Mouse (Mus musculus): Measurements from ENCODE around the gene Col4a3bp.

Col4a3bp gene

GRCm38 (mm10) chr13:96542901-96543891 lies 778 bp downstream of the Col4a3bp start:
- DNase-seq: no peak

GRCm38 (mm10) chr13:96544506-96544905 lies 2.1 kb downstream of the Col4a3bp start:
- no peak for DNase-seq

GRCm38 (mm10) chr13:96547250-96547649 lies 4.8 kb downstream of the Col4a3bp start:
- DNase-seq: no peak

GRCm38 (mm10) chr13:96547941-96548340 lies 5.5 kb downstream of the Col4a3bp start:
- no peak for DNase-seq

- DNase-seq: no peak
Observed at GRCm38 (mm10) chr13:96555099-96555498, 12.7 kb downstream of the Col4a3bp start.

GRCm38 (mm10) chr13:96567977-96568376 lies 25.6 kb downstream of the Col4a3bp start:
- DNase-seq: no peak

- no peak for DNase-seq
Observed at GRCm38 (mm10) chr13:96570313-96571015, 28.0 kb downstream of the Col4a3bp start.

GRCm38 (mm10) chr13:96571016-96571361 lies 28.6 kb downstream of the Col4a3bp start:
- DNase-seq: no peak

GRCm38 (mm10) chr13:96574170-96574569 lies 31.8 kb downstream of the Col4a3bp start:
- DNase-seq: no peak

GRCm38 (mm10) chr13:96579104-96579503 lies 36.7 kb downstream of the Col4a3bp start:
- no peak for DNase-seq

- no peak for DNase-seq
Observed at GRCm38 (mm10) chr13:96579979-96580378, 37.6 kb downstream of the Col4a3bp start.

- DNase-seq: no peak
Observed at GRCm38 (mm10) chr13:96584201-96584600, 41.8 kb downstream of the Col4a3bp start.

GRCm38 (mm10) chr13:96586540-96586939 lies 44.1 kb downstream of the Col4a3bp start:
- DNase-seq: no peak

- no peak for DNase-seq
Observed at GRCm38 (mm10) chr13:96588642-96589041, 46.2 kb downstream of the Col4a3bp start.

GRCm38 (mm10) chr13:96593621-96594020 lies 51.2 kb downstream of the Col4a3bp start:
- DNase-seq: no peak

GRCm38 (mm10) chr13:96594070-96594469 lies 51.7 kb downstream of the Col4a3bp start:
- no peak for DNase-seq

- no peak for DNase-seq
Observed at GRCm38 (mm10) chr13:96599182-96599581, 56.8 kb downstream of the Col4a3bp start.

- DNase-seq: no peak
Observed at GRCm38 (mm10) chr13:96604242-96604641, 61.8 kb downstream of the Col4a3bp start.

GRCm38 (mm10) chr13:96614615-96615014 lies 72.2 kb downstream of the Col4a3bp start:
- DNase-seq: no peak

GRCm38 (mm10) chr13:96620891-96621290 lies 78.5 kb downstream of the Col4a3bp start:
- no peak for DNase-seq

- no peak for DNase-seq
Observed at GRCm38 (mm10) chr13:96630396-96630795, 88.0 kb downstream of the Col4a3bp start.

- no peak for DNase-seq
Observed at GRCm38 (mm10) chr13:96644168-96644567, 101.8 kb downstream of the Col4a3bp start.

GRCm38 (mm10) chr13:96645822-96646221 lies 103.4 kb downstream of the Col4a3bp start:
- DNase-seq: no peak

GRCm38 (mm10) chr13:96653041-96653440 lies 110.6 kb downstream of the Col4a3bp start:
- no peak for DNase-seq

Measured in spleen, adult 18-20 months (tissue).